8 mouse cellular contexts compared by ENCODE assay signal in genomic region chrX:143664221-143665150, GRCm38 (mm10).
DNase-seq lines count a peak whose midpoint lies in the region; ATAC-seq and TF ChIP-seq lines count a peak whose summit lies in the region.

No protein-coding gene starts in this region.

- H3K27ac ChIP-seq in kidney, adult 2 months (ENCODE audit: insufficient read depth, low read depth, low read length): no peak overlapping the region
- H3K27ac ChIP-seq in kidney, postnatal 0 days: no peak overlapping the region
- H3K27ac ChIP-seq in liver, embryonic 11.5 days (ENCODE audit: low read depth, low read length): no peak overlapping the region
- H3K27ac ChIP-seq in olfactory bulb, adult 2 months (ENCODE audit: insufficient read depth, low read depth, low read length): no peak overlapping the region

- 0 out of 2 replicates have a peak overlapping the region, but pooled peaks have one; percentile 31 for H3K9ac ChIP-seq in kidney, postnatal 0 days (ENCODE audit: low read depth, low read length)
- no peak overlapping the region for H3K9ac ChIP-seq in liver, embryonic 11.5 days (ENCODE audit: low read depth, low read length)

- H3K9me3 ChIP-seq in kidney, postnatal 0 days (replicated peaks; ENCODE audit: low read length): no peaks in the 10 kb centered on the region
- no peaks in the 10 kb centered on the region for H3K9me3 ChIP-seq in liver, embryonic 11.5 days (ENCODE audit: control insufficient read depth, low read length)

- H3K27me3 ChIP-seq in kidney, adult 2 months (replicated peaks; ENCODE audit: control insufficient read depth, insufficient read depth, low read length): no peaks in the 10 kb centered on the region
- H3K27me3 ChIP-seq in kidney, postnatal 0 days (ENCODE audit: insufficient read depth, low read length): no peaks in the 10 kb centered on the region
- H3K27me3 ChIP-seq in liver, embryonic 11.5 days (replicated peaks; ENCODE audit: control insufficient read depth, insufficient read depth, low read length): peaks cover 14% of the 10 kb centered on the region; the same call in 1 of the 2 replicates

- no peaks in the 10 kb centered on the region for H3K4me1 ChIP-seq in kidney, adult 2 months (ENCODE audit: control insufficient read depth, insufficient read depth, low read length)
- H3K4me1 ChIP-seq in kidney, postnatal 0 days (replicated peaks; ENCODE audit: insufficient read depth, low read length): no peaks in the 10 kb centered on the region
- H3K4me1 ChIP-seq in liver, embryonic 11.5 days (replicated peaks; ENCODE audit: control insufficient read depth, insufficient read depth, low read length): no peaks in the 10 kb centered on the region
- H3K4me1 ChIP-seq in olfactory bulb, adult 2 months (ENCODE audit: control insufficient read depth, insufficient read depth, low read length): peaks cover 4% of the 10 kb centered on the region; the same call in 1 of the 2 replicates

- no peak for DNase-seq in kidney, adult 2 months
- DNase-seq in kidney, adult 9 months: no peak
- DNase-seq in cerebellum, adult 9-11 months: peak; percentile 38
- peak; percentile 28 to 68 for DNase-seq in frontal cortex, adult 2 months (ENCODE audit: extremely low spot score in 1 of 2, low spot score in 1 of 2)
- DNase-seq in kidney, postnatal 0 days (ENCODE audit: low spot score): peak; percentile 67
- peak; percentile 30 for DNase-seq in liver, embryonic 11.5 days (ENCODE audit: low spot score)
- DNase-seq in spleen, postnatal 4 days (ENCODE audit: low spot score in 2 of 2): no peak

- peak overlapping the region; percentile 14 for H3K4me3 ChIP-seq in kidney, adult 2 months (ENCODE audit: insufficient read depth, low read depth, low read length)
- peak overlapping the region; percentile 33 for H3K4me3 ChIP-seq in kidney, postnatal 0 days (replicated peaks; ENCODE audit: low read depth, low read length)
- H3K4me3 ChIP-seq in liver, embryonic 11.5 days (ENCODE audit: low read depth, low read length): peak overlapping the region; percentile 39
- peak overlapping the region; percentile 57 for H3K4me3 ChIP-seq in olfactory bulb, adult 2 months (ENCODE audit: insufficient read depth, low read depth, low read length)

- TF ChIP-seq POLR2A in kidney, adult 2 months (IDR thresholded peaks at IDR 0.05; ENCODE audit: low read depth, low read length): no peak
- no peak for TF ChIP-seq POLR2A in olfactory bulb, adult 2 months (IDR thresholded peaks at IDR 0.05; ENCODE audit: insufficient read depth, low read depth, low read length)

- peak; percentile 93 for ATAC-seq in kidney, postnatal 0 days (replicated peaks; ENCODE audit: low FRiP score, low read depth)
- peak; percentile 75 for ATAC-seq in liver, embryonic 11.5 days (replicated peaks; ENCODE audit: low FRiP score)

- 5% methylated on average over 25 of the region's 28 CpGs for WGBS in kidney, adult 2 months
- 21% methylated on average over 28 of the region's 28 CpGs for WGBS in kidney, postnatal 0 days
- 15% methylated on average over 28 of the region's 28 CpGs for WGBS in liver, embryonic 11.5 days
- 11% methylated on average over 28 of the region's 28 CpGs for WGBS in olfactory bulb, adult 2 months

- H3K4me2 ChIP-seq in kidney, postnatal 0 days (ENCODE audit: low read length): peak overlapping the region; percentile 71
- H3K4me2 ChIP-seq in liver, embryonic 11.5 days: peak overlapping the region; percentile 61

- H3K36me3 ChIP-seq in kidney, adult 2 months (ENCODE audit: control insufficient read depth, insufficient read depth, low read length): no peaks in the 10 kb centered on the region
- H3K36me3 ChIP-seq in kidney, postnatal 0 days (ENCODE audit: insufficient read depth, low read length): no peaks in the 10 kb centered on the region
- no peaks in the 10 kb centered on the region for H3K36me3 ChIP-seq in liver, embryonic 11.5 days (ENCODE audit: control insufficient read depth, insufficient read depth, low read length)

- TF ChIP-seq CTCF in kidney, adult 2 months (conservative IDR thresholded peaks at IDR 0.05; ENCODE audit: insufficient read depth, insufficient read length, low read depth, low read length): no peak
- no peak for TF ChIP-seq CTCF in kidney, postnatal 0 days (IDR thresholded peaks at IDR 0.05; ENCODE audit: low read depth)
- no peak for TF ChIP-seq CTCF in olfactory bulb, adult 2 months (IDR thresholded peaks at IDR 0.05; ENCODE audit: insufficient read depth, low read depth, low read length)

Comparison
In these comparisons a context has a peak if more than half of its experiments do, and no peak if none do; other contexts are left out.
1. DNase-seq: peak in cerebellum, adult 9-11 months (single experiment), frontal cortex, adult 2 months (2 of 2), kidney, postnatal 0 days (single experiment) and liver, embryonic 11.5 days (single experiment); none in kidney, adult 2 months (single experiment), kidney, adult 9 months (single experiment) and spleen, postnatal 4 days (0 of 2).
2. Peak in every context shown above with its lines, with median percentiles within 50 percentile points of each other: H3K4me3 ChIP-seq.